Mouse (Mus musculus) testis, adult 2 months (tissue): ENCODE data around the gene Slc4a4.

ENCODE experiments used
- CTCF ChIP-seq: fragments of 200-500 bp; IDR thresholded peaks from 2 replicates; pipeline ENCODE4 v1.5.1; 2012; ENCODE audit warnings: low read depth, mild to moderate bottlenecking, inconsistent platforms, low read length, moderate library complexity; ENCODE audit not compliant: control insufficient read depth, insufficient read depth, insufficient replicate concordance
- POLR2A ChIP-seq: fragments of 200-500 bp; IDR thresholded peaks from 2 replicates; pipeline ENCODE4 v1.6.1; 2012; ENCODE audit warnings: low read depth, mild to moderate bottlenecking, inconsistent platforms, low read length, moderate library complexity; ENCODE audit not compliant: control insufficient read depth

DNA sequence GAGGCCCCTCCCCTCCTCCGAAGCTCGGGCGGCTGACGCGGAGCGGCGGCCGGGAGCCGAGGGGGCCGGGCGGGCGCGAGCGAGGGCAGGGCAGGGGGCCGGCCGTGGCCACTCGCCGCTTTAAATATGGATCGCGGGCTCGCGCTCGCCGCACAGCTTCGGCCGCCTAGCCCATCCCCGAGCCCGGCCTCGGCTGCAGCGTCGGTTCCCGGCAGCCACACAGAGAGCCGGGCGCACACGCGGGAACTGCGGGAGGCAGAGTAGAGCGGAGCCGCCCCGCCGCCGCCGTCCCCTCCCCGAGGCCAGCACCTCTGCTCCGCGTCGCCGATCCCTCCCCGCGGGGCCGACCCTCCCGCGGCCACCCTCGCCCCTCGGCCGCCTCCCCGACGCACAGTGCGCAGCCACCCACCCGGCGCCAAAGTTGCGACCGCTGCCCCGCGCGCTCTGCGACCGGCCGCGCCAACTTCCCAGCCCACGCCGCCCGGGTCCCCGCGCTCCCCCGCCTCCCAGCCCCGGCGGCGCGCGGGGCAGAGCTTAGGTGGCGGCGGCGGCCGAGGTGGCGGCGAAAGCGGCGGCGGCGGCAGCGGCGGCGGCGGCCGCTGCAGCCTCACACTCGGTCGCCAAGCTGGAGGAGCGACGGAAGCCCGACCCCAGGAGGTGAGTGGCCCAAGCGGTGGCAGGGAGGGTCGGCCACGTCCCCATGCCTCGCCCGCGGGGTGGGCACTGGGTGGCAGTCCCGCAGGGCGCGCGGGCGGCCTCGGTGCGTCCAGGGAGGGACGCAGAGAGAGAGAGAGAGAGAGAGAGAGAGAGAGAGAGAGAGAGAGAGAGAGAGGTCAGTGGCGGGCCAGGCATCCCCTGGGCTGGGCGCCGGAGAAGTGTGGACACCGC, at the start of gene Slc4a4:
- TF ChIP-seq CTCF (no peak), POLR2A (no peak)
